Mouse (Mus musculus) kidney, adult 2 months (tissue): ENCODE results near the gene Tmem167b. TPM values are rescaled to one million over a fixed set of nuclear protein-coding genes. Genes with fewer than 3 reads are reported as not detected.
A peak's percentile ranks its signal among the peaks of the same experiment; 100 is the strongest.
"Not testable (repeated sequence)": the region's sequence is repeated elsewhere in the genome, so short reads cannot be mapped to it uniquely, and the experiment has no call there.

Experiments
- DNase-seq: peaks from one replicate; pipeline ENCODE4 v3.0.0; 2021
- H3K27ac ChIP-seq: fragments of 200-500 bp; 2 replicates; pipeline ENCODE4 v1.5.1; 2012; ENCODE audit warnings: low read depth, low read length, control low read depth, inconsistent platforms; ENCODE audit not compliant: insufficient read depth
- H3K27me3 ChIP-seq: fragments of 200-500 bp; replicated peaks from 2 replicates; pipeline ENCODE4 v1.6.1; 2012; ENCODE audit warnings: mild to moderate bottlenecking, moderate library complexity, low read length, inconsistent platforms; ENCODE audit not compliant: control insufficient read depth, insufficient read depth
- H3K36me3 ChIP-seq: fragments of 200-500 bp; 2 replicates; pipeline ENCODE4 v1.6.1; 2012; ENCODE audit warnings: mild to moderate bottlenecking, moderate library complexity, low read length, inconsistent platforms; ENCODE audit not compliant: control insufficient read depth, insufficient read depth
- H3K4me1 ChIP-seq: fragments of 200-500 bp; 2 replicates; pipeline ENCODE4 v1.6.1; 2011; ENCODE audit warnings: low read length; ENCODE audit not compliant: control insufficient read depth, insufficient read depth
- H3K4me3 ChIP-seq: fragments of 200-500 bp; 2 replicates; pipeline ENCODE4 v1.5.1; 2011; ENCODE audit warnings: mild to moderate bottlenecking, low read depth, low read length, control low read depth; ENCODE audit not compliant: insufficient read depth
- CTCF ChIP-seq: fragments of 200-500 bp; conservative IDR thresholded peaks from 2 replicates; pipeline ENCODE4 v1.5.1; 2011; ENCODE audit warnings: low read depth, mild to moderate bottlenecking, control low read depth, low read length, moderate library complexity, mixed read lengths; ENCODE audit not compliant: insufficient read depth, insufficient read length
- POLR2A ChIP-seq: fragments of 200-500 bp; IDR thresholded peaks from one replicate; pipeline ENCODE4 v1.6.1; 2011; ENCODE audit warnings: low read depth, low read length, control low read depth
- WGBS: fragments of 180-500 bp; shearing (Covaris S2); methylation state at CpG from one replicate; pipeline ENCODE4 v1.1.7; 2018; 5-methylcytosine and 5-hydroxymethylcytosine counted together
- polyA plus RNA-seq: library from polyadenylated mRNA; depleted of rRNA; stranded (reverse); fragments of >200 nt; gene quantifications from 2 replicates; pipeline ENCODE4 v1.2.3, GENCODE M21; 2012

Gene Tmem167b
- polyA plus RNA-seq, 1 experiment, result 7.5 TPM

DNA sequence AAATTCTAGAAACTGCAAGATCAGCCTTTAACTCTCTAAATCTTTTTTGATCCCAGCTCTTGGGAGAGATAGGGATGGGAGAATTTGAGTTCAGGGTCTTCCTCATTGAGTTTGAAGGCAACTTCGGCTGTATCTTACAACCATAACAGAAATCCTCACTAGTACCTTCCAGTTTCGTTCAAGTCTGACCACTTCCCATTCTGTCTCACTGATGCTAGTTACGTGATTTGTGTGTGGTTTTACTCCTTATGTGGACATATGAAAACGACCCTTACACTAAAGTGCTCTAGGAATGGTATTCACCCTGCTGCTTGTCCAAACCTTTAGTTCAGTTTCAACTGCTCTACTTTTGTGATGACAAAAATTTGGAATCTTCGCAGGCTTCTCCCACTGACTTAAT, 11.8 kb upstream of the Tmem167b start:
- H3K4me3 ChIP-seq, result no peak overlapping the region
- no peak for TF ChIP-seq CTCF
- TF ChIP-seq POLR2A, result no peak
- H3K27me3 ChIP-seq, result no peaks in the 10 kb centered on the region
- H3K4me1 ChIP-seq, result peaks cover 7% of the 10 kb centered on the region; the same call in 1 of the 2 replicates
- no peaks in the 10 kb centered on the region for H3K36me3 ChIP-seq
- WGBS, result 83% methylated on average over 5 of the region's 5 CpGs
- no peak overlapping the region for H3K27ac ChIP-seq
- no peak for DNase-seq

DNA sequence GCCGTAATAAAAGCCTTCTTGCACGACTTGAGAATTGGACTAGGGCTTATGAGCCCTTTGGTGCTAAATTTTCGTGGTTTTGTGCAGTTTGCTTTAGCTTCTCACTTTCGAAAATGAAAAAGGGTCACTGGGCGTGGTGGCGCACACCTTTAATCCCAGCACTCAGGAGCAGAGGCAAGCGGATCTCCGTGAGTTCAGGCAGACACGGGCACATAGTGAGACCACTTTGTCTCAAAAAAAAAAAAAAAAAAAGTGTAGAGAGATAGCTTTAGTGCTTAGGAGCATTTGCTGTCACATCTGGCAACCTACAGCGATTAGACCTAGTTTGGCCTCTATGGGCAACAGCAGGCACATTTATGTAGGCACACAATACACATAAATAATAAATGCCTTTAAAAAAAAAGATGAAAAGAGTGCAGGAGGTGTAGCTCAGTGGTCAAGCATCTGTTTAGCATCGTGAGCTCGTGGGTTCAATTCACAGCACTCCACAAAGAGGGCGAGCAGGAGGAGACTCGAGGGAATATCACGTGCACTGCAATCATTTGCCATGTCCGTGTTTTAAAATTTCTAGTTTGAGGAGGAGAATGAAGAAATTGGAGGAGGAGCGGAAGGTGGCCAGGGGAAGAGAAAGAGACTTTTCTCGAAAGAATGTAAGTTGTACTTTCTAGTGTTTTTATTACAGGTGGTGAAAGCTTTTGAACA, 10.2 kb upstream of the Tmem167b start:
- Histone ChIP-seq H3K36me3 (no peaks in the 10 kb centered on the region), H3K27me3 (no peaks in the 10 kb centered on the region), H3K27ac (no peak overlapping the region), H3K4me3 (peak overlapping the region; percentile 75), H3K4me1 (peaks cover 7% of the 10 kb centered on the region; the same call in 1 of the 2 replicates)
- DNase-seq, result peak; percentile 3
- TF ChIP-seq CTCF, result no peak
- no peak for TF ChIP-seq POLR2A
- WGBS, result 36% methylated on average over 18 of the region's 18 CpGs

GRCm38 (mm10) chr3:108571443-108572294, 9.4 kb upstream of the Tmem167b start, which contains the start of gene Taf13:
Gene Taf13 (plus strand): TSS chr3:108571698.
- Histone ChIP-seq H3K27me3 (no peaks in the 10 kb centered on the region), H3K4me3 (peak within 1 kb of the TSS; percentile 75), H3K27ac (peak within 1 kb of the TSS; percentile 48), H3K36me3 (no peaks in the 10 kb centered on the region), H3K4me1 (peaks cover 7% of the 10 kb centered on the region; the same call in 1 of the 2 replicates)
- DNase-seq, result peak; percentile 98
- peak; percentile 100 for TF ChIP-seq POLR2A
- no peak for TF ChIP-seq CTCF
- under 1% methylated on average over 42 of the region's 42 CpGs for WGBS

DNA sequence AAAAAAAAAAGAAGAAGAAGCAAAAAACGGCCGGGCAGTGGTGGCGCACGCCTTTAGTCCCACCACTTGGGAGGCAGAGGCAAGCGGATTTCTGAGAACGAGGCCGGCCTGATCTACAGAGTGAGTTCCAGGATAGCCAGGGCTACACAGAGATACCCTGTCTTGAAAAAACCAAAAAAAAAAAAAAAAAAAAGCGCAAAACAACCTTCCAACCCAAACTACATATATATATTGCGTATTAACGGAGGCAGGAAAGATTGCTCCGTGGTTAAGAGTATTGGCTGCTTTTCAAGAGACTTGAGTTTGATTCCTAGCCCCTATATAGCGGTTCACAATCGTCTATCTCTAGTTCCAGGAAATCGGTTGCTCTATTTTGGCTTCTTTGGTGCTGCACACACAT, 8.5 kb upstream of the Tmem167b start:
- Histone ChIP-seq H3K27ac (no peak overlapping the region), H3K4me3 (no peak overlapping the region), H3K36me3 (no peaks in the 10 kb centered on the region), H3K27me3 (no peaks in the 10 kb centered on the region), H3K4me1 (peaks cover 7% of the 10 kb centered on the region; the same call in 1 of the 2 replicates)
- DNase-seq, result no peak
- no peak for TF ChIP-seq CTCF
- no peak for TF ChIP-seq POLR2A
- 90% methylated on average over 14 of the region's 14 CpGs for WGBS

GRCm38 (mm10) chr3:108569636-108570035, 7.4 kb upstream of the Tmem167b start:
- not testable (repeated sequence) for H3K4me3 ChIP-seq, H3K4me1 ChIP-seq, H3K27ac ChIP-seq, H3K27me3 ChIP-seq, H3K36me3 ChIP-seq
- WGBS, result 29% methylated on average over 3 of the region's 3 CpGs
- peak; percentile 67 for DNase-seq

GRCm38 (mm10) chr3:108567990-108568877, 6.0 kb upstream of the Tmem167b start:
- Histone ChIP-seq H3K27ac (no peak overlapping the region), H3K27me3 (no peaks in the 10 kb centered on the region), H3K4me1 (peaks cover 7% of the 10 kb centered on the region; the same call in 1 of the 2 replicates), H3K4me3 (no peak overlapping the region), H3K36me3 (no peaks in the 10 kb centered on the region)
- DNase-seq, result peak; percentile 20
- TF ChIP-seq POLR2A, result no peak
- TF ChIP-seq CTCF, result no peak
- 60% methylated on average over 15 of the region's 15 CpGs for WGBS
